Mouse (Mus musculus) neutrophil, adult 5-6 weeks (primary cell): Measurements from ENCODE around the gene Rhoc. TPM values are rescaled to one million over a fixed set of nuclear protein-coding genes. Genes with fewer than 3 reads are reported as not detected.
A peak's percentile ranks its signal among the peaks of the same experiment; 100 is the strongest.
"Not testable (repeated sequence)": the region's sequence is repeated elsewhere in the genome, so short reads cannot be mapped to it uniquely, and the experiment has no call there.

Source experiments
- ATAC-seq: fragments of 151-379, 151-347 bp; 2 replicates; pipeline ENCODE4 v1.8.0; 2017; ENCODE audit warnings: mild to moderate bottlenecking, moderate TSS enrichment; ENCODE audit not compliant: insufficient number of reproducible peaks, poor library complexity, low FRiP score, severe bottlenecking; ENCODE audit errors: extremely low read depth
- total RNA-seq: library from RNA; stranded (forward); fragments of 200-1000 nt; gene quantifications from 2 replicates; pipeline ENCODE4 v1.2.3, GENCODE M21; 2017

Gene Rhoc
- 10.8 and 21.5 TPM in 2 replicates for total RNA-seq

- no peak for ATAC-seq
Observed at GRCm38 (mm10) chr3:104788075-104788474, at the start of gene Rhoc. Gene Rhoc, plus strand, starts transcription at chr3:104788375.

GRCm38 (mm10) chr3:104741954-104742353 is 46.2 kb upstream of the Rhoc start:
- ATAC-seq: no peak

- no peak for ATAC-seq
Observed at GRCm38 (mm10) chr3:104743161-104743560, 45.0 kb upstream of the Rhoc start.

GRCm38 (mm10) chr3:104743864-104744263 is 44.3 kb upstream of the Rhoc start:
- ATAC-seq: no peak

GRCm38 (mm10) chr3:104752845-104753244 is 35.3 kb upstream of the Rhoc start:
- not testable (repeated sequence) for ATAC-seq

GRCm38 (mm10) chr3:104758406-104758805 is 29.8 kb upstream of the Rhoc start:
- peak; percentile 46; the same call in 1 of the 2 replicates for ATAC-seq

- ATAC-seq: no peak
Observed at GRCm38 (mm10) chr3:104758869-104759268, 29.3 kb upstream of the Rhoc start.

- ATAC-seq: not testable (repeated sequence)
Observed at GRCm38 (mm10) chr3:104762103-104762863, 25.9 kb upstream of the Rhoc start.

GRCm38 (mm10) chr3:104765021-104765420 is 23.2 kb upstream of the Rhoc start:
- no peak for ATAC-seq

- no peak for ATAC-seq
Observed at GRCm38 (mm10) chr3:104767141-104767540, 21.0 kb upstream of the Rhoc start.

- no peak for ATAC-seq
Observed at GRCm38 (mm10) chr3:104767716-104768115, 20.5 kb upstream of the Rhoc start.

GRCm38 (mm10) chr3:104769135-104769534 is 19.0 kb upstream of the Rhoc start:
- ATAC-seq: no peak

- ATAC-seq: no peak
Observed at GRCm38 (mm10) chr3:104770035-104770434, 18.1 kb upstream of the Rhoc start.

GRCm38 (mm10) chr3:104770918-104771317 is 17.3 kb upstream of the Rhoc start:
- ATAC-seq: no peak

- ATAC-seq: no peak
Observed at GRCm38 (mm10) chr3:104771460-104771859, 16.7 kb upstream of the Rhoc start.

GRCm38 (mm10) chr3:104773301-104773700 is 14.9 kb upstream of the Rhoc start:
- ATAC-seq: no peak

GRCm38 (mm10) chr3:104777342-104777741 is 10.8 kb upstream of the Rhoc start:
- ATAC-seq: no peak

- ATAC-seq: 0 out of 2 replicates have a peak, but pooled peaks have one; percentile 30
Observed at GRCm38 (mm10) chr3:104779949-104780348, 8.2 kb upstream of the Rhoc start.

GRCm38 (mm10) chr3:104780561-104781420 is 7.4 kb upstream of the Rhoc start, which contains the start of gene Ppm1j:
Gene Ppm1j, plus strand, starts transcription at chr3:104781056.
- no peak for ATAC-seq

- no peak for ATAC-seq
Observed at GRCm38 (mm10) chr3:104781471-104781903, 6.7 kb upstream of the Rhoc start, which contains the start of gene Fam19a3. Gene Fam19a3, minus strand, starts transcription at chr3:104781840.
